Mouse (Mus musculus) MEL (cell line): Measurements from ENCODE around the gene Gm9837. TPM values are rescaled to one million over a fixed set of nuclear protein-coding genes. Genes with fewer than 3 reads are reported as not detected.

Experiments
- DNase-seq: peaks from one replicate; pipeline ENCODE4 v3.0.0; 2011; ENCODE audit warnings: low read depth, low spot score
- H3K27ac ChIP-seq: 2 replicates; pipeline ENCODE4 v1.5.1; 2012; ENCODE audit warnings: low read depth, mild to moderate bottlenecking, control low read depth, low read length, moderate library complexity; ENCODE audit not compliant: control insufficient read depth
- H3K27me3 ChIP-seq, 2 experiments: fragments of 150-350 bp in 1 of 2; sonication (generic) in 1 of 2; 2 replicates each; pipeline ENCODE4 v1.6.1; 2012; ENCODE audit warnings: low read length in 2 of 2, mild to moderate bottlenecking in 2 of 2, improper control_type of control experiment in 1 of 2, moderate library complexity in 1 of 2; ENCODE audit not compliant: insufficient read depth in 2 of 2, control insufficient read depth in 1 of 2
- H3K36me3 ChIP-seq, 2 experiments: 2 replicates each; pipeline ENCODE4 v1.6.1; 2012 to 2014; ENCODE audit warnings: low read length in 2 of 2, improper control_type of control experiment in 1 of 2, inconsistent platforms in 1 of 2, mild to moderate bottlenecking in 1 of 2; ENCODE audit not compliant: insufficient read depth in 2 of 2, control insufficient read depth in 1 of 2
- H3K4me1 ChIP-seq, 2 experiments: fragments of 150-350 bp in 1 of 2; sonication (generic) in 1 of 2; 2 replicates each; pipeline ENCODE4 v1.6.1; 2012; ENCODE audit warnings: low read length in 2 of 2, improper control_type of control experiment in 1 of 2, mild to moderate bottlenecking in 1 of 2; ENCODE audit not compliant: insufficient read depth in 2 of 2, control insufficient read depth in 1 of 2
- H3K4me3 ChIP-seq, 2 experiments: fragments of 150-350 bp in 1 of 2; sonication (generic) in 1 of 2; 2 replicates each; pipeline ENCODE4 v1.5.1; 2012; ENCODE audit warnings: low read depth in 2 of 2, low read length in 2 of 2, mild to moderate bottlenecking in 2 of 2, moderate library complexity in 2 of 2, control low read depth in 1 of 2, improper control_type of control experiment in 1 of 2; ENCODE audit not compliant: control insufficient read depth in 1 of 2, insufficient read depth in 1 of 2
- H3K79me2 ChIP-seq: 2 replicates; pipeline ENCODE4 v1.6.1; 2012; ENCODE audit warnings: mild to moderate bottlenecking, low read length, moderate library complexity; ENCODE audit not compliant: control insufficient read depth, poor library complexity, insufficient read depth
- H3K9ac ChIP-seq: 2 replicates; pipeline ENCODE4 v1.6.1; 2012; ENCODE audit warnings: low read depth, mild to moderate bottlenecking, control low read depth, low read length, moderate library complexity; ENCODE audit not compliant: control insufficient read depth, poor library complexity, severe bottlenecking
- H3K9me3 ChIP-seq: fragments of 150-350 bp; sonication (generic); replicated peaks from 2 replicates; pipeline ENCODE4 v1.6.1; 2012; ENCODE audit warnings: mild to moderate bottlenecking, low read length, improper control_type of control experiment, moderate library complexity; ENCODE audit not compliant: insufficient read depth
- BHLHE40 ChIP-seq: IDR thresholded peaks from 2 replicates; pipeline ENCODE4 v1.6.1; 2012; ENCODE audit warnings: low read depth, mild to moderate bottlenecking, inconsistent platforms, low read length, improper control_type of control experiment, borderline replicate concordance
- CHD1 ChIP-seq: IDR thresholded peaks from 2 replicates; pipeline ENCODE4 v1.6.1; 2012; ENCODE audit warnings: low read depth, mild to moderate bottlenecking, inconsistent platforms, low read length, improper control_type of control experiment
- CHD2 ChIP-seq: IDR thresholded peaks from 2 replicates; pipeline ENCODE4 v1.6.1; 2011; ENCODE audit warnings: low read length, improper control_type of control experiment
- CTCF ChIP-seq, 3 experiments: IDR thresholded peaks in 2 of 3; conservative IDR thresholded peaks in 1 of 3; 2 replicates each; pipeline ENCODE4 v1.5.1; 2011 to 2012; ENCODE audit warnings: low read length in 3 of 3, low read depth in 2 of 3, mild to moderate bottlenecking in 2 of 3, improper control_type of control experiment in 1 of 3, inconsistent platforms in 1 of 3, mixed read lengths in 1 of 3, moderate library complexity in 1 of 3; ENCODE audit not compliant: control insufficient read depth in 1 of 3, insufficient read depth in 1 of 3, poor library complexity in 1 of 3, severe bottlenecking in 1 of 3
- E2F4 ChIP-seq: IDR thresholded peaks from 2 replicates; pipeline ENCODE4 v1.6.1; 2011; ENCODE audit warnings: low read depth, low read length, improper control_type of control experiment, borderline replicate concordance
- ELF1 ChIP-seq: IDR thresholded peaks from 2 replicates; pipeline ENCODE4 v1.6.1; 2014; ENCODE audit warnings: low read depth, mild to moderate bottlenecking, inconsistent platforms, low read length, improper control_type of control experiment, moderate library complexity
- EP300 ChIP-seq, 2 experiments: IDR thresholded peaks; 2 replicates each; pipeline ENCODE4 v1.6.1; 2011; ENCODE audit warnings: improper control_type of control experiment in 2 of 2, low read length in 2 of 2, low read depth in 1 of 2, mild to moderate bottlenecking in 1 of 2
- ETS1 ChIP-seq: IDR thresholded peaks from 2 replicates; pipeline ENCODE4 v1.6.1; 2012; ENCODE audit warnings: low read depth, mild to moderate bottlenecking, inconsistent platforms, low read length, improper control_type of control experiment, moderate library complexity
- GABPA ChIP-seq: IDR thresholded peaks from 2 replicates; pipeline ENCODE4 v1.6.1; 2012; ENCODE audit warnings: low read depth, mild to moderate bottlenecking, inconsistent platforms, low read length, improper control_type of control experiment, moderate library complexity
- GATA1 ChIP-seq: IDR thresholded peaks from 2 replicates; pipeline ENCODE4 v1.6.1; 2011; ENCODE audit warnings: low read depth, low read length, improper control_type of control experiment
- HCFC1 ChIP-seq: IDR thresholded peaks from 2 replicates; pipeline ENCODE4 v1.6.1; 2012; ENCODE audit warnings: low read depth, mild to moderate bottlenecking, inconsistent platforms, low read length, improper control_type of control experiment, moderate library complexity
- KAT2A ChIP-seq: conservative IDR thresholded peaks from 2 replicates; pipeline ENCODE4 v1.6.1; 2012; ENCODE audit warnings: low read depth, low read length, improper control_type of control experiment, inconsistent platforms
- MAFK ChIP-seq: IDR thresholded peaks from 2 replicates; pipeline ENCODE4 v1.6.1; 2011; ENCODE audit warnings: low read depth, mild to moderate bottlenecking, low read length, improper control_type of control experiment, borderline replicate concordance
- MAX ChIP-seq: IDR thresholded peaks from 2 replicates; pipeline ENCODE4 v1.6.1; 2011; ENCODE audit warnings: low read length, improper control_type of control experiment
- MAZ ChIP-seq: IDR thresholded peaks from 2 replicates; pipeline ENCODE4 v1.6.1; 2012; ENCODE audit warnings: low read depth, mild to moderate bottlenecking, inconsistent platforms, low read length, improper control_type of control experiment
- MEF2A ChIP-seq: IDR thresholded peaks from 2 replicates; pipeline ENCODE4 v1.6.1; 2014; ENCODE audit warnings: low read depth, mild to moderate bottlenecking, inconsistent platforms, low read length, improper control_type of control experiment; ENCODE audit not compliant: poor library complexity, insufficient replicate concordance, severe bottlenecking; ENCODE audit errors: extremely low read depth
- MXI1 ChIP-seq: IDR thresholded peaks from 2 replicates; pipeline ENCODE4 v1.6.1; 2011; ENCODE audit warnings: mild to moderate bottlenecking, low read depth, low read length, improper control_type of control experiment
- MYB ChIP-seq: IDR thresholded peaks from 2 replicates; pipeline ENCODE4 v1.6.1; 2011; ENCODE audit warnings: mild to moderate bottlenecking, low read depth, low read length, improper control_type of control experiment
- MYC ChIP-seq: IDR thresholded peaks from 2 replicates; pipeline ENCODE4 v1.6.1; 2011; ENCODE audit warnings: low read depth, mild to moderate bottlenecking, low read length, improper control_type of control experiment, moderate library complexity
- NELFE ChIP-seq: IDR thresholded peaks from 2 replicates; pipeline ENCODE4 v1.6.1; 2011; ENCODE audit warnings: low read depth, low read length, improper control_type of control experiment
- NRF1 ChIP-seq: IDR thresholded peaks from 2 replicates; pipeline ENCODE4 v1.6.1; 2014; ENCODE audit warnings: low read depth, mild to moderate bottlenecking, inconsistent platforms, low read length, improper control_type of control experiment, moderate library complexity; ENCODE audit not compliant: poor library complexity, insufficient read depth, severe bottlenecking
- POLR2A ChIP-seq, 2 experiments: IDR thresholded peaks; 2 replicates each; pipeline ENCODE4 v1.6.1; 2011 to 2012; ENCODE audit warnings: low read length in 2 of 2, mild to moderate bottlenecking in 2 of 2, control low read depth in 1 of 2, improper control_type of control experiment in 1 of 2, low read depth in 1 of 2, moderate library complexity in 1 of 2; ENCODE audit not compliant: control insufficient read depth in 1 of 2, insufficient read depth in 1 of 2, poor library complexity in 1 of 2
- POLR2AphosphoS2 ChIP-seq: IDR thresholded peaks from 2 replicates; pipeline ENCODE4 v1.6.1; 2011; ENCODE audit warnings: low read length, improper control_type of control experiment
- POLR2AphosphoS5 ChIP-seq: IDR thresholded peaks from 2 replicates; pipeline ENCODE4 v1.6.1; 2012; ENCODE audit warnings: low read depth, borderline replicate concordance, mild to moderate bottlenecking, inconsistent platforms, low read length, moderate library complexity, mixed read lengths
- RCOR1 ChIP-seq: IDR thresholded peaks from 2 replicates; pipeline ENCODE4 v1.6.1; 2012; ENCODE audit warnings: low read depth, mild to moderate bottlenecking, inconsistent platforms, low read length, improper control_type of control experiment
- SIN3A ChIP-seq: IDR thresholded peaks from 2 replicates; pipeline ENCODE4 v1.6.1; 2012; ENCODE audit warnings: low read length, improper control_type of control experiment, inconsistent platforms
- SMC3 ChIP-seq: IDR thresholded peaks from 2 replicates; pipeline ENCODE4 v1.6.1; 2011; ENCODE audit warnings: low read depth, low read length, improper control_type of control experiment
- TAL1 ChIP-seq: IDR thresholded peaks from 2 replicates; pipeline ENCODE4 v1.6.1; 2012; ENCODE audit warnings: mild to moderate bottlenecking, inconsistent platforms, low read length, moderate library complexity, mixed read lengths
- TBP ChIP-seq: IDR thresholded peaks from 2 replicates; pipeline ENCODE4 v1.8.0; 2011; ENCODE audit warnings: low read depth, low read length, improper control_type of control experiment
- UBTF ChIP-seq: IDR thresholded peaks from 2 replicates; pipeline ENCODE4 v1.6.1; 2012; ENCODE audit warnings: low read depth, mild to moderate bottlenecking, inconsistent platforms, low read length, improper control_type of control experiment, moderate library complexity, borderline replicate concordance; ENCODE audit not compliant: insufficient read depth
- USF1 ChIP-seq: IDR thresholded peaks from 2 replicates; pipeline ENCODE4 v1.6.1; 2014; ENCODE audit warnings: low read depth, mild to moderate bottlenecking, inconsistent platforms, low read length, improper control_type of control experiment, moderate library complexity
- USF2 ChIP-seq, 2 experiments: IDR thresholded peaks; 2 replicates each; pipeline ENCODE4 v1.6.1; 2011 to 2012; ENCODE audit warnings: improper control_type of control experiment in 2 of 2, low read length in 2 of 2, borderline replicate concordance in 1 of 2, inconsistent platforms in 1 of 2, low read depth in 1 of 2, mild to moderate bottlenecking in 1 of 2; ENCODE audit not compliant: insufficient read depth in 1 of 2
- ZC3H11A ChIP-seq: IDR thresholded peaks from 2 replicates; pipeline ENCODE4 v1.6.1; 2012; ENCODE audit warnings: low read depth, mild to moderate bottlenecking, inconsistent platforms, low read length, improper control_type of control experiment
- ZKSCAN1 ChIP-seq: IDR thresholded peaks from 2 replicates; pipeline ENCODE4 v1.6.1; 2012; ENCODE audit warnings: low read depth, mild to moderate bottlenecking, inconsistent platforms, low read length, improper control_type of control experiment, moderate library complexity
- ZMIZ1 ChIP-seq: IDR thresholded peaks from 2 replicates; pipeline ENCODE4 v1.6.1; 2012; ENCODE audit warnings: low read depth, mild to moderate bottlenecking, inconsistent platforms, low read length, improper control_type of control experiment, moderate library complexity
- ZNF384 ChIP-seq: IDR thresholded peaks from 2 replicates; pipeline ENCODE4 v1.6.1; 2012; ENCODE audit warnings: low read depth, mild to moderate bottlenecking, inconsistent platforms, low read length, improper control_type of control experiment
- polyA plus RNA-seq, 2 experiments: library from polyadenylated mRNA; stranded (reverse) in 1 of 2; unstranded in 1 of 2; fragments of >175 nt in 1 of 2; fragments of >200 nt in 1 of 2; gene quantifications; 2 replicates each; pipeline versions ENCODE4 v1.2.1 to v1.2.4; 2012; ENCODE audit warnings: low replicate concordance in 2 of 2, low read depth in 1 of 2; ENCODE audit not compliant: insufficient read length in 2 of 2, insufficient read depth in 1 of 2, missing spikeins in 1 of 2
- total RNA-seq: library from RNA; depleted of rRNA; stranded (reverse); fragments of 300-350 nt; gene quantifications from 2 replicates; pipeline ENCODE4 v1.2.3, GENCODE M21; 2012

The Gm9837 gene
- total and polyA plus RNA-seq, 3 experiments: not detected

- peak; percentile 56 for DNase-seq
- no peaks in the 10 kb centered on the region for H3K9me3 ChIP-seq
- peaks cover 0 to 9% of the 10 kb centered on the region in 2 experiments; a peak in 2 of 4 replicates for H3K36me3 ChIP-seq
- H3K4me3 ChIP-seq: no peak overlapping the region
- no peak overlapping the region for H3K9ac ChIP-seq
- H3K27me3 ChIP-seq: no peaks in the 10 kb centered on the region
- H3K79me2 ChIP-seq: no peaks in the 10 kb centered on the region
- no peak overlapping the region for H3K27ac ChIP-seq
- peaks cover 5 to 6% of the 10 kb centered on the region in 2 experiments; a peak in 2 of 4 replicates for H3K4me1 ChIP-seq
- no peak for TF ChIP-seq USF1
- peak; percentile 63 for TF ChIP-seq SMC3
- 0 out of 2 replicates have a peak, but pooled peaks have one; percentile 23 for TF ChIP-seq MAX
- no peak for TF ChIP-seq KAT2A
- no peak for TF ChIP-seq HCFC1
- peak; percentile 60; the same call in 1 of the 2 replicates for TF ChIP-seq MYC
- TF ChIP-seq ELF1: no peak
- no peak for TF ChIP-seq RCOR1
- TF ChIP-seq POLR2AphosphoS5: no peak
- peak; percentile 86 for TF ChIP-seq BHLHE40
- no peak for TF ChIP-seq USF2 (IDR thresholded peaks at IDR 0.05; ENCODE audit: borderline replicate concordance in 1 of 2, insufficient read depth in 1 of 2, low read depth in 1 of 2, low read length in 2 of 2)
- no peak for TF ChIP-seq TAL1
- no peak for TF ChIP-seq ZNF384
- TF ChIP-seq ZKSCAN1: no peak
- TF ChIP-seq MAZ: no peak
- TF ChIP-seq MEF2A: no peak
- TF ChIP-seq NRF1: no peak
- no peak for TF ChIP-seq POLR2A (IDR thresholded peaks at IDR 0.05; ENCODE audit: control insufficient read depth in 1 of 2, insufficient read depth in 1 of 2, low read depth in 1 of 2, low read length in 2 of 2, poor library complexity in 1 of 2)
- no peak for TF ChIP-seq MYB
- TF ChIP-seq ETS1: no peak
- no peak for TF ChIP-seq GABPA
- TF ChIP-seq CHD1: no peak
- no peak for TF ChIP-seq UBTF
- TF ChIP-seq SIN3A: peak; percentile 51; the same call in 1 of the 2 replicates
- no peak for TF ChIP-seq POLR2AphosphoS2
- TF ChIP-seq MXI1: 0 out of 2 replicates have a peak, but pooled peaks have one; percentile 46
- no peak for TF ChIP-seq ZMIZ1
- TF ChIP-seq MAFK: no peak
- TF ChIP-seq CHD2: peak; percentile 86
- TF ChIP-seq NELFE: no peak
- no peak for TF ChIP-seq E2F4
- TF ChIP-seq TBP: no peak
- peak; percentile 20 to 58 (median 46); a peak in 5 of 6 replicates for TF ChIP-seq CTCF (IDR thresholded peaks at IDR 0.05 in 2 of 3, conservative IDR thresholded peaks at IDR 0.05 in 1 of 3; ENCODE audit: control insufficient read depth in 1 of 3, insufficient read depth in 1 of 3, low read depth in 2 of 3, low read length in 3 of 3, poor library complexity in 1 of 3, severe bottlenecking in 1 of 3)
- TF ChIP-seq ZC3H11A: peak; percentile 72
- no peak for TF ChIP-seq EP300 (IDR thresholded peaks at IDR 0.05; ENCODE audit: low read depth in 1 of 2, low read length in 2 of 2)
- no peak for TF ChIP-seq GATA1
Measured at GRCm38 (mm10) chr11:53502039-53502765, 31.9 kb upstream of the Gm9837 start.
